Mouse (Mus musculus): ENCODE results near the gene Slc22a15. TPM values are rescaled to one million over a fixed set of nuclear protein-coding genes. Genes with fewer than 3 reads are reported as not detected.

Slc22a15 gene
- total RNA-seq, 1 experiment, result 0.76 TPM

GRCm38 (mm10) chr3:101925663-101926062 lies 1.4 kb upstream of the Slc22a15 start:
- TF ChIP-seq MAFK (IDR thresholded peaks at IDR 0.05; ENCODE audit: insufficient read depth, low read depth, low read length) (no peak), HCFC1 (IDR thresholded peaks at IDR 0.05; ENCODE audit: borderline replicate concordance, insufficient read depth, low read length) (no peak), ZC3H11A (IDR thresholded peaks at IDR 0.05; ENCODE audit: borderline replicate concordance, low read depth, low read length) (no peak), ZNF384 (IDR thresholded peaks at IDR 0.05; ENCODE audit: low read depth, low read length) (no peak), CHD2 (IDR thresholded peaks at IDR 0.05; ENCODE audit: low read depth, low read length) (no peak)
- no peaks in the 10 kb centered on the region for H3K9me3 ChIP-seq (ENCODE audit: control insufficient read depth, insufficient read depth, low read depth, low read length)
- H3K4me3 ChIP-seq (ENCODE audit: insufficient read depth in 1 of 2, low read depth in 1 of 2, low read length in 2 of 2, poor library complexity in 1 of 2, severe bottlenecking in 1 of 2), result no peak overlapping the region
- H3K36me3 ChIP-seq (ENCODE audit: control insufficient read depth, insufficient read depth, low read length, poor library complexity, severe bottlenecking), result no peaks in the 10 kb centered on the region
- no peak overlapping the region for H3K9ac ChIP-seq (ENCODE audit: insufficient read depth, low read depth, low read length, poor library complexity, severe bottlenecking)
- no peak for DNase-seq (ENCODE audit: low read depth, low spot score)
- in situ Hi-C loops (cut with MboI; ENCODE audit: low sequenced_read_pairs in 2 of 2, unreplicated experiment in 2 of 2), result no loop called here
- H3K4me1 ChIP-seq (ENCODE audit: control insufficient read depth in 2 of 2, insufficient read depth in 2 of 2, low read length in 2 of 2, poor library complexity in 1 of 2), result no peaks in the 10 kb centered on the region
- H3K27ac ChIP-seq (ENCODE audit: insufficient read depth, low read depth, low read length, poor library complexity, severe bottlenecking), result no peak overlapping the region

- Histone ChIP-seq H3K4me1 (ENCODE audit: control insufficient read depth in 2 of 2, insufficient read depth in 2 of 2, low read length in 2 of 2, poor library complexity in 1 of 2) (no peaks in the 10 kb centered on the region), H3K9ac (ENCODE audit: insufficient read depth, low read depth, low read length, poor library complexity, severe bottlenecking) (no peak overlapping the region), H3K9me3 (ENCODE audit: control insufficient read depth, insufficient read depth, low read depth, low read length) (no peaks in the 10 kb centered on the region), H3K27ac (ENCODE audit: insufficient read depth, low read depth, low read length, poor library complexity, severe bottlenecking) (no peak overlapping the region), H3K4me3 (ENCODE audit: insufficient read depth in 1 of 2, low read depth in 1 of 2, low read length in 2 of 2, poor library complexity in 1 of 2, severe bottlenecking in 1 of 2) (no peak overlapping the region), H3K36me3 (ENCODE audit: control insufficient read depth, insufficient read depth, low read length, poor library complexity, severe bottlenecking) (no peaks in the 10 kb centered on the region)
- in situ Hi-C loops (cut with MboI; ENCODE audit: low sequenced_read_pairs in 2 of 2, unreplicated experiment in 2 of 2), result no loop called here
- no peak for DNase-seq (ENCODE audit: low read depth, low spot score)
- TF ChIP-seq MAFK (IDR thresholded peaks at IDR 0.05; ENCODE audit: insufficient read depth, low read depth, low read length) (no peak), ZNF384 (IDR thresholded peaks at IDR 0.05; ENCODE audit: low read depth, low read length) (no peak), HCFC1 (IDR thresholded peaks at IDR 0.05; ENCODE audit: borderline replicate concordance, insufficient read depth, low read length) (no peak), ZC3H11A (IDR thresholded peaks at IDR 0.05; ENCODE audit: borderline replicate concordance, low read depth, low read length) (no peak), CHD2 (IDR thresholded peaks at IDR 0.05; ENCODE audit: low read depth, low read length) (no peak)
Observed at GRCm38 (mm10) chr3:101922366-101922765, 1.9 kb downstream of the Slc22a15 start.

GRCm38 (mm10) chr3:101918526-101918925 lies 5.7 kb downstream of the Slc22a15 start:
- DNase-seq (ENCODE audit: low read depth, low spot score), result no peak
- Histone ChIP-seq H3K9me3 (ENCODE audit: control insufficient read depth, insufficient read depth, low read depth, low read length) (no peaks in the 10 kb centered on the region), H3K27ac (ENCODE audit: insufficient read depth, low read depth, low read length, poor library complexity, severe bottlenecking) (no peak overlapping the region), H3K9ac (ENCODE audit: insufficient read depth, low read depth, low read length, poor library complexity, severe bottlenecking) (no peak overlapping the region), H3K4me3 (ENCODE audit: insufficient read depth in 1 of 2, low read depth in 1 of 2, low read length in 2 of 2, poor library complexity in 1 of 2, severe bottlenecking in 1 of 2) (no peak overlapping the region), H3K36me3 (ENCODE audit: control insufficient read depth, insufficient read depth, low read length, poor library complexity, severe bottlenecking) (no peaks in the 10 kb centered on the region), H3K4me1 (ENCODE audit: control insufficient read depth in 2 of 2, insufficient read depth in 2 of 2, low read length in 2 of 2, poor library complexity in 1 of 2) (no peaks in the 10 kb centered on the region)
- TF ChIP-seq ZNF384 (IDR thresholded peaks at IDR 0.05; ENCODE audit: low read depth, low read length) (no peak), MAFK (IDR thresholded peaks at IDR 0.05; ENCODE audit: insufficient read depth, low read depth, low read length) (no peak), ZC3H11A (IDR thresholded peaks at IDR 0.05; ENCODE audit: borderline replicate concordance, low read depth, low read length) (no peak), CHD2 (IDR thresholded peaks at IDR 0.05; ENCODE audit: low read depth, low read length) (no peak), HCFC1 (IDR thresholded peaks at IDR 0.05; ENCODE audit: borderline replicate concordance, insufficient read depth, low read length) (no peak)
- in situ Hi-C loops (cut with MboI; ENCODE audit: low sequenced_read_pairs in 2 of 2, unreplicated experiment in 2 of 2), result no loop called here

GRCm38 (mm10) chr3:101917665-101918064 lies 6.6 kb downstream of the Slc22a15 start:
- in situ Hi-C loops (cut with MboI; ENCODE audit: low sequenced_read_pairs in 2 of 2, unreplicated experiment in 2 of 2), result no loop called here

GRCm38 (mm10) chr3:101916525-101916924 lies 7.7 kb downstream of the Slc22a15 start:
- H3K9ac ChIP-seq (ENCODE audit: insufficient read depth, low read depth, low read length, poor library complexity, severe bottlenecking), result no peak overlapping the region
- DNase-seq (ENCODE audit: low read depth, low spot score), result no peak
- H3K36me3 ChIP-seq (ENCODE audit: control insufficient read depth, insufficient read depth, low read length, poor library complexity, severe bottlenecking), result no peaks in the 10 kb centered on the region
- in situ Hi-C loops (cut with MboI; ENCODE audit: low sequenced_read_pairs in 2 of 2, unreplicated experiment in 2 of 2), result no loop called here
- no peak for TF ChIP-seq HCFC1 (IDR thresholded peaks at IDR 0.05; ENCODE audit: borderline replicate concordance, insufficient read depth, low read length)
- no peak for TF ChIP-seq ZC3H11A (IDR thresholded peaks at IDR 0.05; ENCODE audit: borderline replicate concordance, low read depth, low read length)
- TF ChIP-seq MAFK (IDR thresholded peaks at IDR 0.05; ENCODE audit: insufficient read depth, low read depth, low read length), result no peak
- TF ChIP-seq CHD2 (IDR thresholded peaks at IDR 0.05; ENCODE audit: low read depth, low read length), result no peak
- TF ChIP-seq ZNF384 (IDR thresholded peaks at IDR 0.05; ENCODE audit: low read depth, low read length), result no peak
- H3K9me3 ChIP-seq (ENCODE audit: control insufficient read depth, insufficient read depth, low read depth, low read length), result no peaks in the 10 kb centered on the region
- H3K27ac ChIP-seq (ENCODE audit: insufficient read depth, low read depth, low read length, poor library complexity, severe bottlenecking), result no peak overlapping the region
- H3K4me1 ChIP-seq (ENCODE audit: control insufficient read depth in 2 of 2, insufficient read depth in 2 of 2, low read length in 2 of 2, poor library complexity in 1 of 2), result no peaks in the 10 kb centered on the region
- H3K4me3 ChIP-seq (ENCODE audit: insufficient read depth in 1 of 2, low read depth in 1 of 2, low read length in 2 of 2, poor library complexity in 1 of 2, severe bottlenecking in 1 of 2), result no peak overlapping the region

More at GRCm38 (mm10) chr3:101917665-101918064, 6.6 kb downstream of the Slc22a15 start:
- DNase-seq (ENCODE audit: low read depth, low spot score), result no peak
- Histone ChIP-seq H3K36me3 (ENCODE audit: control insufficient read depth, insufficient read depth, low read length, poor library complexity, severe bottlenecking) (no peaks in the 10 kb centered on the region), H3K4me3 (ENCODE audit: insufficient read depth in 1 of 2, low read depth in 1 of 2, low read length in 2 of 2, poor library complexity in 1 of 2, severe bottlenecking in 1 of 2) (no peak overlapping the region), H3K4me1 (ENCODE audit: control insufficient read depth in 2 of 2, insufficient read depth in 2 of 2, low read length in 2 of 2, poor library complexity in 1 of 2) (no peaks in the 10 kb centered on the region), H3K27ac (ENCODE audit: insufficient read depth, low read depth, low read length, poor library complexity, severe bottlenecking) (no peak overlapping the region), H3K9me3 (ENCODE audit: control insufficient read depth, insufficient read depth, low read depth, low read length) (no peaks in the 10 kb centered on the region), H3K9ac (ENCODE audit: insufficient read depth, low read depth, low read length, poor library complexity, severe bottlenecking) (no peak overlapping the region)
- no peak for TF ChIP-seq HCFC1 (IDR thresholded peaks at IDR 0.05; ENCODE audit: borderline replicate concordance, insufficient read depth, low read length)
- no peak for TF ChIP-seq ZNF384 (IDR thresholded peaks at IDR 0.05; ENCODE audit: low read depth, low read length)
- TF ChIP-seq CHD2 (IDR thresholded peaks at IDR 0.05; ENCODE audit: low read depth, low read length), result no peak
- TF ChIP-seq MAFK (IDR thresholded peaks at IDR 0.05; ENCODE audit: insufficient read depth, low read depth, low read length), result no peak
- no peak for TF ChIP-seq ZC3H11A (IDR thresholded peaks at IDR 0.05; ENCODE audit: borderline replicate concordance, low read depth, low read length)
